Mouse (Mus musculus) ES-Bruce4 (cell line): Measurements from ENCODE around the gene Snx29.

Source experiments
- EP300 ChIP-seq: IDR thresholded peaks from 2 replicates; pipeline ENCODE4 v1.6.1; 2011; ENCODE audit warnings: low read depth, low read length; ENCODE audit not compliant: insufficient read depth
- POLR2A ChIP-seq: IDR thresholded peaks from one replicate; pipeline ENCODE4 v1.8.1; 2011; ENCODE audit warnings: low read length; ENCODE audit not compliant: insufficient read depth

GRCm38 (mm10) chr16:11665869-11666268, 343.2 kb downstream of the Snx29 start:
- no peak for TF ChIP-seq EP300
- TF ChIP-seq POLR2A: no peak
